Mouse (Mus musculus): ENCODE measurements around the gene Cdkl2. TPM values are rescaled to one million over a fixed set of nuclear protein-coding genes. Genes with fewer than 3 reads are reported as not detected.
A peak's percentile ranks its signal among the peaks of the same experiment; 100 is the strongest.

Cdkl2 gene
- polyA plus RNA-seq (2015; fragmentation: Nextera tagmentation; extraction: Ambion mirVana) = 0.18 and 0.31 TPM in 2 replicates

DNA sequence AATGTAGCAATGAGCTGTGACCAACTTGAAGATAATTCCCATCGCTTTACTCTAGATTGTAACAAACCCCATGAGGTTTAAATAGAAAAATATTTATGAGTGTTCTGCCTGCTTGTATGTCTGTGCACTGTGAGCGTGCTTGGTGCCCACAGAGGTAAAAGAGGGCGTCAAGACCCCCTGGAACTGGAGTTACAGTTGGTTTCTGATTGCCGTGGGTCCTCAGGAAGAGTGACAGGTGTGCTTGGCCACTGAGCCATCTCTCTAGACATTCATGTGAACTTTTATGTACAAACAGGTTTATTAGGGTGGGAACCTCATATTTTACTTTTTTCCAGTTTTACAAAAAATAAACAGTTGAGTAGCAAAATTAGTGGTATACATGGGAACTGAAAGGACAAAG is at the start of gene Cdkl2:
TSS of gene Cdkl2 (minus strand) at position 101 of the 400 bp plus-strand sequence.
- no peak for ATAC-seq (ENCODE audit: low read depth)
- peak within 1 kb of the TSS; percentile 75 for H3K9ac ChIP-seq (ENCODE audit: low read depth, low read length)
- H3K9me3 ChIP-seq (replicated peaks; ENCODE audit: control insufficient read depth, low read length) = no peaks in the 10 kb centered on the region
- WGBS (ENCODE audit: insufficient replicate concordance) = 57% methylated on average over 4 of the region's 4 CpGs
- H3K27me3 ChIP-seq (ENCODE audit: control insufficient read depth, insufficient read depth, low read depth, low read length) = peaks cover 10% of the 10 kb centered on the region
- H3K36me3 ChIP-seq (ENCODE audit: control insufficient read depth, insufficient read depth) = no peaks in the 10 kb centered on the region
- H3K4me3 ChIP-seq (ENCODE audit: low read depth, low read length) = peak within 1 kb of the TSS; percentile 86
- peak within 1 kb of the TSS; percentile 85 for H3K4me2 ChIP-seq (ENCODE audit: low read depth, low read length)
- peak within 1 kb of the TSS; percentile 63; the same call in 1 of the 2 replicates for H3K27ac ChIP-seq (ENCODE audit: low read length)
- H3K4me1 ChIP-seq (ENCODE audit: control insufficient read depth, low read depth, low read length) = peaks cover 10% of the 10 kb centered on the region

DNA sequence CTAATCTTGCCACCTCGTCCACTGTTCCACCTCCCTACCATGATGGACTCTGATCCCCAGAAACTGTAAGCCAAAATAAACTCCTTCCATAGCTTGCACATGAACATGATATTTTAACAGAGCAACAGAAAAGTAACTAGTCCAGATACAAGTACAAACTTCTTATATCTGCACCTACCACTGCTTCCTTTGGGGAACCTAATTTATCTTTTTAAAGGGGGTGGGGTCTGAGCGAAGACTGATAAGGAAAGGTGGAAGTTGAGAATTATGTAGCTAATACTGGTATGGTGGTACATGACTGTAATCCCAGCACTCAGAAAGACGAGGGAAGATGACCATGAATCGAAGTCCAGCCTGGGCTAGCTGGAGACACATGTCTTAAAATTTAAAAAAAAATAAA is 43.8 kb upstream of the Cdkl2 start:
- WGBS (ENCODE audit: insufficient replicate concordance) = 73% methylated on average over 4 of the region's 4 CpGs
- H3K4me2 ChIP-seq (ENCODE audit: low read depth, low read length) = no peak overlapping the region
- H3K4me1 ChIP-seq (ENCODE audit: control insufficient read depth, low read depth, low read length) = peaks cover 4% of the 10 kb centered on the region
- H3K27ac ChIP-seq (ENCODE audit: low read length) = no peak overlapping the region
- no peak for ATAC-seq (ENCODE audit: low read depth)
- no peaks in the 10 kb centered on the region for H3K36me3 ChIP-seq (ENCODE audit: control insufficient read depth, insufficient read depth)
- H3K4me3 ChIP-seq (ENCODE audit: low read depth, low read length) = no peak overlapping the region
- no peaks in the 10 kb centered on the region for H3K9me3 ChIP-seq (replicated peaks; ENCODE audit: control insufficient read depth, low read length)
- H3K27me3 ChIP-seq (ENCODE audit: control insufficient read depth, insufficient read depth, low read depth, low read length) = no peaks in the 10 kb centered on the region
- no peak overlapping the region for H3K9ac ChIP-seq (ENCODE audit: low read depth, low read length)

DNA sequence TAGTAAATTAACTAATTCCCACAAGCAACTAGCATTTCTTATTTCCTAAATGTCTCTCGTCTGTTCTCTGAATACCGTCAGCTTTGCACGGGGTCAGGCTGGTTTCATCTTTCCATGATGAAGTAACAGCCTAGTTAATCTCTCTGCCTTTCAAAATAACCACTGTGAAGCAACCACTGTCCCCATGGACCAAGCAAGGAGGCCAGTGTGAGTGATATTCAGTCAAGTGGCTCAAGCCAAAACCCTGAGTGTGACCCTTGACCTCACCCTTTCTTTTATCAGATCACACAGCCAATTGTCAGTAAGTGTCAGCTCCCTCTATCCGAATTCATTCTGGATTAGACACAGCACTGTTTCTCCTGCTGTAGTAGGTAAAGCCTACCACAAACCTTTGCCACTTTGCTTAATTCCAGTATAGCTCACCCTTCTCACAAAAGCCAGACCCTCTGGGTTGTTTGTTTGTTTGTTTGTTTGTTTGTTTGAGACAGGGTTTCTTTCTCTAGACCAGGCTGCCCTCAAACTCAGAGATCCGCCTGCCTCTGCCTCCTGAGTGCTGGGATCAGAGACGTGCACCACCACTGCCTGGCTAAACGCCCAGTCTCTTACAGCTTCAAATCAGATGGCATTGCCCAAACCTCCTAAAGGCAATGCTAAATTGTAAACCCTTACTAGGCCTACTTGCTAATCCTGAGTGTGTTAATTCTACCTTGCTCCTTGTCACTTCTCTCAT is 42.3 kb upstream of the Cdkl2 start:
- Histone ChIP-seq H3K9me3 (replicated peaks; ENCODE audit: control insufficient read depth, low read length) (no peaks in the 10 kb centered on the region), H3K27ac (ENCODE audit: low read length) (no peak overlapping the region), H3K9ac (ENCODE audit: low read depth, low read length) (no peak overlapping the region), H3K27me3 (ENCODE audit: control insufficient read depth, insufficient read depth, low read depth, low read length) (no peaks in the 10 kb centered on the region), H3K4me1 (ENCODE audit: control insufficient read depth, low read depth, low read length) (peaks cover 19% of the 10 kb centered on the region), H3K36me3 (ENCODE audit: control insufficient read depth, insufficient read depth) (no peaks in the 10 kb centered on the region), H3K4me2 (ENCODE audit: low read depth, low read length) (no peak overlapping the region), H3K4me3 (ENCODE audit: low read depth, low read length) (no peak overlapping the region)
- ATAC-seq (ENCODE audit: low read depth) = no peak
- 71% methylated on average over 7 of the region's 7 CpGs for WGBS (ENCODE audit: insufficient replicate concordance)

DNA sequence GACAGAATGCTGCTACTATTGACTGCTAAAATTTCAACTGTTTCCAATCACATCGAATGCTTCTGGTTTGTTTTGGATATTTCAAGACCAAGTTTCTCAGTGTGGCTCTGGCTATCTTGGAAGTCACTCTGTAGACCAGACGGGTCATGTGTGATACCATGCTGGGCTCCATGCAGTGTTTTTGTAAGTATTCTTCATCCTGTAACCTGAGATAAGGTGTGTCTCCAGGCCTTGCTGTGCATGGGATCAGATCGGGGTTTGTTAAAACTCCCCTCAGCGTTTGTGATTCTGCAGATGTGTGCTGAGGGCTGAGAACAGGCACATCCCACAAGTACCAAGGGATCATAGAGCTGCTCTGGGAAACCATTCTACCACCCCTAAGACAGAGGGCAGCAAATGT is 41.6 kb upstream of the Cdkl2 start:
- Histone ChIP-seq H3K9ac (ENCODE audit: low read depth, low read length) (no peak overlapping the region), H3K27me3 (ENCODE audit: control insufficient read depth, insufficient read depth, low read depth, low read length) (no peaks in the 10 kb centered on the region), H3K27ac (ENCODE audit: low read length) (no peak overlapping the region), H3K4me1 (ENCODE audit: control insufficient read depth, low read depth, low read length) (peaks cover 26% of the 10 kb centered on the region), H3K4me2 (ENCODE audit: low read depth, low read length) (no peak overlapping the region), H3K4me3 (ENCODE audit: low read depth, low read length) (no peak overlapping the region), H3K36me3 (ENCODE audit: control insufficient read depth, insufficient read depth) (no peaks in the 10 kb centered on the region), H3K9me3 (replicated peaks; ENCODE audit: control insufficient read depth, low read length) (no peaks in the 10 kb centered on the region)
- WGBS (ENCODE audit: insufficient replicate concordance) = 56% methylated on average over 4 of the region's 4 CpGs
- no peak for ATAC-seq (ENCODE audit: low read depth)

DNA sequence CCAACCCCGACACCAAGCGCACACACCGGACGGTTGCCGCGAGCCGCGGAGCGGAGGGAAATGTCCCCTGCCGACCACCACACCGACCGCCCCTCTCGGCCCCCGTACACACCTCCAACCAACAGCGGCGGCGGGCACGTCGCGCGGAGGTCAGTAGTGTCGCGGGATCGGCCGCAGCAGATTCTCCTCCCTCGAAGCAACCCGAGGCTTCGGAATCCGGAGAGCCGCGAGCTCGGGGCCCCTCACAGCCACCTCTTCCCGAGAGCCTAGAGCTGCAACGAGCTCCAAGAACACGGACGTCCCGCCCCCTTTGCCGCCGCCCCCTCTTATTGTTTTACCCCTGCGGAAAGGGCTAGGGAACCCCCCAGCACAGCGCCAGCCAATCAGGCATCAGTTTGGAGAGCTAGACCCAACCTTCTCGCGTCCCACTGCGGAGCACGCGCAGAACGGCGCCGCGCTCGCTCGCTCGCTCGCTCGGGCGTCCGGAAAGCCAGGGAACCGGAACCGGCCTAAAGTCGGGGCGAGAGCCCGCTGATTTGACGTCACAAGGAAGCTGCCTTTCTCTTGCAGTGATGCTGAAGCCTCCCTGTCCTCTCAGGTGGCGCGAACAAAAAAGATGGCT is 39.8 kb upstream of the Cdkl2 start, which contains the start of gene G3bp2:
TSS of gene G3bp2 (minus strand) at position 303 of the 622 bp plus-strand sequence.
- H3K4me2 ChIP-seq (ENCODE audit: low read depth, low read length) = peak within 1 kb of the TSS; percentile 93
- H3K4me1 ChIP-seq (ENCODE audit: control insufficient read depth, low read depth, low read length) = peaks cover 36% of the 10 kb centered on the region

DNA sequence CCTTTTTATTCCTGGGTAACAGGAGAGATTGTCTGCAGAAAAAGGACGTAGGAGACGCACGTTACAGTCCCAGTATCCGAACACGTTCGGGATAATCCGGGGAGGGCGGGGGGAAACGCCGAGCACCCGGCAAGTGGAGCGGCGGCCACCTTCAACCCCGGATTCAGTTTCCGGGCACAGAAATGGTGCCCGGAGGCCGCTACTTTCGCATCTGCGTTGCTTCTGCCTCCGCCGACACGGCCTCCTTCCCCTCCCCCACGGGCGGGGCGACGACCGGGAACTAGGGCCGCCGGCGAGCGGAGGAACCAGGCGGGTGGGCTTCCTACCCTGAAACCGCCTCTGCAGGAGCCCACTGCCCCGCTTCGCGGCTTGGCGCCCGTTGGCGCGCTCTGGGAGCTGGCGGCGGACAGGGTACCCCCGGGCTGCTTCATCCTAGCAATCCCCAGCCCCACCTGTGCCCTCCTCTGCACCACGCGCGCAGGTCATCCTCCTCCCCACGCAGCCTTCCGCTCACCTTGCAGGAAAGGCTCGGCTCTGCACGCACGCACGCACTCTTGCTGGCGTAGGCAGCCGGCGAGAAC is 39.2 kb upstream of the Cdkl2 start:
- Histone ChIP-seq H3K27me3 (ENCODE audit: control insufficient read depth, insufficient read depth, low read depth, low read length) (no peaks in the 10 kb centered on the region), H3K4me3 (ENCODE audit: low read depth, low read length) (peak overlapping the region; percentile 93), H3K9me3 (replicated peaks; ENCODE audit: control insufficient read depth, low read length) (no peaks in the 10 kb centered on the region), H3K9ac (ENCODE audit: low read depth, low read length) (peak overlapping the region; percentile 89), H3K36me3 (ENCODE audit: control insufficient read depth, insufficient read depth) (no peaks in the 10 kb centered on the region), H3K27ac (ENCODE audit: low read length) (peak overlapping the region; percentile 80), H3K4me2 (ENCODE audit: low read depth, low read length) (peak overlapping the region; percentile 93), H3K4me1 (ENCODE audit: control insufficient read depth, low read depth, low read length) (peaks cover 36% of the 10 kb centered on the region)
- peak; percentile 12 for ATAC-seq (ENCODE audit: low read depth)
- WGBS (ENCODE audit: insufficient replicate concordance) = under 1% methylated on average over 52 of the region's 55 CpGs

More for the DNA sequence above, 39.8 kb upstream of the Cdkl2 start, which contains the start of gene G3bp2:
- no peaks in the 10 kb centered on the region for H3K27me3 ChIP-seq (ENCODE audit: control insufficient read depth, insufficient read depth, low read depth, low read length)
- no peaks in the 10 kb centered on the region for H3K9me3 ChIP-seq (replicated peaks; ENCODE audit: control insufficient read depth, low read length)
- peak within 1 kb of the TSS; percentile 93 for H3K4me3 ChIP-seq (ENCODE audit: low read depth, low read length)
- peak within 1 kb of the TSS; percentile 80 for H3K27ac ChIP-seq (ENCODE audit: low read length)
- H3K36me3 ChIP-seq (ENCODE audit: control insufficient read depth, insufficient read depth) = no peaks in the 10 kb centered on the region
- WGBS (ENCODE audit: insufficient replicate concordance) = under 1% methylated on average over 65 of the region's 65 CpGs
- peak within 1 kb of the TSS; percentile 89 for H3K9ac ChIP-seq (ENCODE audit: low read depth, low read length)
- peak; percentile 97 for ATAC-seq (ENCODE audit: low read depth)

DNA sequence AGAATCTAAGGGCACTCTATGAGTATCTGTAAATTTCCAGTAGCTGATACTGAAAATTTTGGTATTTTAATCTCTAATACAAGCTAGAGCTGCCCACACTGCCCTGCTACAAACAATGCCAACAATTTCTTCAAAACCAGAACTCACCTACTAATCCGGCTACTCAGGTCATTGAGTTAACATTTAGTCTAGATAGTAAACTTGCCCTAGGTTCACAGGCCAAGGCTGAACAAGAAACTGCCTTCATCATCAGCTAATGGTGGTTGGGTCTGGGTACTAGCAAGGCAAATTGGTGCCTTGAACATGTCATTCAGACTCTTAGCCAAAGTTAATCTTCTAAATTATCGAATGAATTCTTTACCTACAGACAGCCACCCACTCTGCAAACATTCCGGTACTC is 37.6 kb upstream of the Cdkl2 start:
- 68% methylated on average over 3 of the region's 3 CpGs for WGBS (ENCODE audit: insufficient replicate concordance)
- Histone ChIP-seq H3K27ac (ENCODE audit: low read length) (peak overlapping the region; percentile 31), H3K4me1 (ENCODE audit: control insufficient read depth, low read depth, low read length) (peaks cover 36% of the 10 kb centered on the region), H3K27me3 (ENCODE audit: control insufficient read depth, insufficient read depth, low read depth, low read length) (no peaks in the 10 kb centered on the region), H3K4me2 (ENCODE audit: low read depth, low read length) (peak overlapping the region; percentile 93), H3K4me3 (ENCODE audit: low read depth, low read length) (peak overlapping the region; percentile 93), H3K9me3 (replicated peaks; ENCODE audit: control insufficient read depth, low read length) (no peaks in the 10 kb centered on the region), H3K9ac (ENCODE audit: low read depth, low read length) (no peak overlapping the region), H3K36me3 (ENCODE audit: control insufficient read depth, insufficient read depth) (no peaks in the 10 kb centered on the region)
- ATAC-seq (ENCODE audit: low read depth) = no peak

DNA sequence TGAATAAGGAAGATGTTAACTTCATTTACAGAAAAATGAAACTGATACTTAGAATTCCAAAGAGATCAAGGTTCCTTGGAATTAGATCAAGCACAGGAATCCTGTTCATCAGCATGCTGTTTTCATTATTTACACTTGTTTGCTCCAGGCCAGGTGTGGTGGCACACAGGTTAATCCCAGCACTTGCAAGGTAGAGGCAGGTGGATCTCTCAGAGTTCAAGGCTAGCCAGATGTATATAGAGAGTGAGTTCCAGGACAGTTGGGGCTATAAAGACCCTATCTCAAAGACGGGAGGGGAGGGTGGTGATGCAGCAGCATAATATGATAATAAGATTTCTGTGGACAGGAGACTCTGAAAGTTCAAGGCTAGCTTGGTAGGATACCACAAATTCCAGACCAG is 36.7 kb upstream of the Cdkl2 start:
- 32% methylated on average over 1 of the region's 1 CpGs for WGBS (ENCODE audit: insufficient replicate concordance)
- Histone ChIP-seq H3K36me3 (ENCODE audit: control insufficient read depth, insufficient read depth) (no peaks in the 10 kb centered on the region), H3K4me1 (ENCODE audit: control insufficient read depth, low read depth, low read length) (peaks cover 37% of the 10 kb centered on the region), H3K4me3 (ENCODE audit: low read depth, low read length) (no peak overlapping the region), H3K9me3 (replicated peaks; ENCODE audit: control insufficient read depth, low read length) (no peaks in the 10 kb centered on the region), H3K4me2 (ENCODE audit: low read depth, low read length) (no peak overlapping the region), H3K27me3 (ENCODE audit: control insufficient read depth, insufficient read depth, low read depth, low read length) (no peaks in the 10 kb centered on the region), H3K9ac (ENCODE audit: low read depth, low read length) (no peak overlapping the region), H3K27ac (ENCODE audit: low read length) (no peak overlapping the region)
- ATAC-seq (ENCODE audit: low read depth) = no peak

DNA sequence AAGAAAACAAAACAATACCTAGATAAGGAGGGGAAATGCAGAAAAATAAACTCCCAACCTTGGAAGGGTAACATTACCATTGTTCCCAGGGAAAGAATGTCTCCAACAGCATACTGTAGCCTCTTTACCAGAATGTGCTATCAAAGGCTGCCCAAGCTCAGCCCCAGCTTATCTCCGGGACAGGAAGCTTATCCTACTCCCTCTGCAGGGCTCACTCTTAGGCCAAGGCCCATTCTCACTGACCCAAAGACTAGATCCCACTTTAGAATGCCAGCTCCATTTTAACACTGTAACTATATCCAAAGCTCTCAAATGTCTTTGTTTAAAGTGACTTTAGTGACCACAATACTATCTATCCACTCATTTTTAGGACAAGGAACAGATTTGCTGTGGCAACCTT is 35.6 kb upstream of the Cdkl2 start:
- Histone ChIP-seq H3K4me3 (ENCODE audit: low read depth, low read length) (no peak overlapping the region), H3K27me3 (ENCODE audit: control insufficient read depth, insufficient read depth, low read depth, low read length) (no peaks in the 10 kb centered on the region), H3K4me1 (ENCODE audit: control insufficient read depth, low read depth, low read length) (peaks cover 41% of the 10 kb centered on the region), H3K27ac (ENCODE audit: low read length) (no peak overlapping the region), H3K9me3 (replicated peaks; ENCODE audit: control insufficient read depth, low read length) (no peaks in the 10 kb centered on the region), H3K9ac (ENCODE audit: low read depth, low read length) (0 out of 2 replicates have a peak overlapping the region, but pooled peaks have one; percentile 5), H3K4me2 (ENCODE audit: low read depth, low read length) (no peak overlapping the region), H3K36me3 (ENCODE audit: control insufficient read depth, insufficient read depth) (no peaks in the 10 kb centered on the region)
- ATAC-seq (ENCODE audit: low read depth) = no peak
- 15% methylated on average over 1 of the region's 1 CpGs for WGBS (ENCODE audit: insufficient replicate concordance)

All from liver, embryonic 16.5 days (tissue).